Mouse (Mus musculus) adrenal gland, postnatal 36 days (tissue): Measurements from ENCODE around the gene Dapk1. TPM values are rescaled to one million over a fixed set of nuclear protein-coding genes. Genes with fewer than 3 reads are reported as not detected.
"Not testable (repeated sequence)": the region's sequence is repeated elsewhere in the genome, so short reads cannot be mapped to it uniquely, and the experiment has no call there.

ENCODE experiments used
- DNase-seq, 2 experiments: peaks; one replicate each; pipeline ENCODE4 v3.0.0; 2021; ENCODE audit warnings: mixed read lengths in 1 of 2
- long read RNA-seq, 2 experiments: library from polyadenylated mRNA; stranded (forward); transcript quantifications; one replicate each; pipeline ENCODE4 v2.0.0; 2021; ENCODE audit warnings: borderline sequencing depth in 2 of 2
- total RNA-seq, 2 experiments: library from RNA; stranded (reverse); gene quantifications; 2 replicates each; pipeline ENCODE4 v1.2.3; 2021

Dapk1 gene
- total RNA-seq = 10 to 100 TPM; 15.1 to 21.7 TPM
- long read RNA-seq, experiment 1, full-length matches to known transcripts = 3 of 8 reads
- long read RNA-seq, experiment 1, partial matches to known transcripts = 2 of 8 reads
- long read RNA-seq, experiment 1, other reads (novel, unspliced or antisense) = 3 of 8 reads
- long read RNA-seq, experiment 2, full-length matches to known transcripts = 1 of 3 reads
- long read RNA-seq, experiment 2, partial matches to known transcripts = 2 of 3 reads
- long read RNA-seq, experiment 2, other reads (novel, unspliced or antisense) = 0 of 3 reads

DNA sequence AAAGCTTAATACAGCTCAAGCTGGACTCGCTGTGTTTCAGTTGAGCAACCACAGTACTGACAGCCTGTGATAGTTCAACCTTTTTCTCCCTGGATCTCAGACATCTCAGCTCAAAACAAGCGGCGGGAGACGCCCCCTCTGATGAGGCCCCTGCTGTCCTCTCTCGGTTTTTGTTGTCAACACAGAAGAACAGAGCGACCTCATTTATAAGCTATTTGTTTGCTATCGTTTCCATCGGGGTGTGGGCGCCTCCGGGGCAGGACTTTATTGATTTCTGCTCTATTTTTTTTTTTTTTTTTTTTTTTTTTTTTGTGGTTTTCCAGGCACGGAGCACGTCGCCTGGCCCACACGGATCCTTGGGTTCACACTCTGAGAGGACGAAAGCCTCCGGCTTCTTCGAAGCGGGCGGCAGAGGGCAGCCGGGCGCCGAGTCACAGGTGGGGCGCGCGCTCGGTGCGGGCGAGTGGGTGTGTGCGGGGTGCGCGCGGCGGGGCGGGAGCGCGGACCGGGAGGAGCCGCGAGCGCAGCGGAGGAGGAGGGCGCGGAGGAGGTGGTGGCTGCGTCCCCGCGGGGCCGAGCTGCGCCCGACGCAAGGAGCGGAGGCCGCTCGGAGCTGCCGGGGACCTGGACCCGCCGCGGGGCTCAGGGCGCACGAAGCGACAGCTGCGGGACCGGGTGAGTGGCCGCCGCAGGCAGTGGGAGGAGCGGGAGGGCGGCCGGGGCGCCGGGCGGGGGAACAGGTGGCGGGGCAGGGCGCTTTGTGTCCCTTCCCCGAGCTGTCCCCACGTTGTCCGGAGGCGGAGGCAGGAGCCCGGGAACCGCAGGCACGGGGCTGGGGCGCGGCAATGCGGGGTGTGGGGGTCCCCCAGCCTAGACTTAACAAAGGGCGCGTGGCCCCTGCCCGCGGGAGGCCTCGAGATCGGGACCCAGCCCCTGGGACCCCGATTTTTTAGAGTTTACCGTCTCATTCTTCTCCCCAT is at the start of gene Dapk1:
TSS of gene Dapk1 (plus strand) at position 512 of the 980 bp plus-strand sequence.
- peak; percentile 87 to 90 for DNase-seq

- DNase-seq = peak; percentile 52 to 61
Measured at GRCm38 (mm10) chr13:60553326-60553725, 48.4 kb upstream of the Dapk1 start.

GRCm38 (mm10) chr13:60556476-60556875 is 45.3 kb upstream of the Dapk1 start:
- no peak for DNase-seq

GRCm38 (mm10) chr13:60556911-60557310 is 44.8 kb upstream of the Dapk1 start:
- no peak for DNase-seq

- no peak for DNase-seq
Measured at GRCm38 (mm10) chr13:60564303-60564702, 37.4 kb upstream of the Dapk1 start.

GRCm38 (mm10) chr13:60568934-60569548 is 32.7 kb upstream of the Dapk1 start:
- no peak for DNase-seq

GRCm38 (mm10) chr13:60569549-60569941 is 32.2 kb upstream of the Dapk1 start:
- no peak for DNase-seq

DNA sequence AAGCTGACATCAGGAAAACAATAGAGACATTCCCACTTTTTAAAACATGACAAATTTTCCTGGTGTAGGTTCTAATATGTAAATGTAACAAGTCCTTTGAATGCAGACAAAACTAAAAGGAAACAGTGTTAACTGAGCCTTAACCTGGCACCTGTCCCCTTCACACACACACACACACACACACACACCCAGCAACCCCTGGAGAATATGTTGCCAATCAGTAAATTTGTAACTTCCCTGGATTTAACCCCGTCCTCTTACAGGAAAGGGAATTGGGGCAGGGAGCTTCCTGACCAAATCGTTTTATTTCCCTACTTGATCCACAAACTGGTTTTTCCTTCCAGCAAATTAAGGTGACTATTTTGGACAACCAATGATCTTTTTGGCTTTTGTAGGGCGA is 28.2 kb upstream of the Dapk1 start:
- DNase-seq = no peak

GRCm38 (mm10) chr13:60573971-60574370 is 27.8 kb upstream of the Dapk1 start:
- peak; percentile 11 to 26 for DNase-seq

- DNase-seq = no peak
Measured at GRCm38 (mm10) chr13:60578541-60578940, 23.2 kb upstream of the Dapk1 start.

- DNase-seq = no peak
Measured at GRCm38 (mm10) chr13:60594866-60595265, 6.9 kb upstream of the Dapk1 start.

GRCm38 (mm10) chr13:60595519-60595918 is 6.2 kb upstream of the Dapk1 start:
- no peak for DNase-seq

GRCm38 (mm10) chr13:60602416-60603251 is 887 bp downstream of the Dapk1 start:
- peak; percentile 15 to 29 for DNase-seq

DNA sequence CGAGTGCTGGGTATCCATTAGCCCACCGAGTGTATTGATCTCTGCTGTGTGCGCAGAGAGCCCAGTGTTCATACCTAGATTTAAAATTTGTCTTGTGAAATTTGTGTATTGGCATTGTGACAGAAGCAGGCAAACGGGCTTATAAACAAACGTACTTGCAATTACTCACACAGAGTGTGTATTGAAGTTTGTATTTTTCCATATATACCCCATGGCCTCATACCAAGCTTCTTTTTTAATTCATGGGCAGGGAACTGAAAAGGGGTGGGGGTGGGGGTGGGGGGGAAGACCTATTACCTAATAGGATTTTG is 1.5 kb downstream of the Dapk1 start:
- DNase-seq = no peak

GRCm38 (mm10) chr13:60607411-60607810 is 5.7 kb downstream of the Dapk1 start:
- DNase-seq = no peak

DNA sequence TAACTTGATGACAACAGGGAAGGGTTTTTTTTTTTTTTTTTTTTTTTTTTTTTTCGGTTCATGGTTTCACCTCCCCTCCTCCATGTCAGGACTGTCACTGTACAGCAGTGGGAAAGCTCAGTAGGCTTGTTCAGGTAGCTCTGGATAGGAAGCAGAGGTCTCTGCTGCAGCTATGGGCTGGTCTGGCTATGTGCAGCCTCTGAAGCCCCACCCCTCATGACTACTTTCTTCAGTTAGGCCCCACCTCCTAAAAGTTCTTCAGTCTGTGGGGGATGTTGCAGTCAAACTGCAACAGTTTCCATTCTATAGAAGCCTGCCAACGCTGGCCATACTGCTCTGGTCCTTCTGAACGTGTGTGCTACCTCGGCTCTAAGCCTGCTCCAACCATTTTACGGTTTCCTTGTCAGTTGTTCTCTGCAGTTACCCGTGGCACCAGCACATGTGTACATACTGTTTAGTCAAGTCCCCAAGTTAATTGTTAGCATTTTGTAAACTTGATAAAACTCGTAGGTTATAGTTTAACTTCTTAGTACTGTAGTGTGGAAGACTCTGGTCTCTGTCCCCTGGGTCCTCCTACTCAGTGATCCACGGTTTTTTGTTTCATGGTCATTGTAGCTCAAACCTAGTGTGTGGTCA is 6.8 kb downstream of the Dapk1 start:
- no peak for DNase-seq

GRCm38 (mm10) chr13:60609234-60609633 is 7.5 kb downstream of the Dapk1 start:
- DNase-seq = no peak

DNA sequence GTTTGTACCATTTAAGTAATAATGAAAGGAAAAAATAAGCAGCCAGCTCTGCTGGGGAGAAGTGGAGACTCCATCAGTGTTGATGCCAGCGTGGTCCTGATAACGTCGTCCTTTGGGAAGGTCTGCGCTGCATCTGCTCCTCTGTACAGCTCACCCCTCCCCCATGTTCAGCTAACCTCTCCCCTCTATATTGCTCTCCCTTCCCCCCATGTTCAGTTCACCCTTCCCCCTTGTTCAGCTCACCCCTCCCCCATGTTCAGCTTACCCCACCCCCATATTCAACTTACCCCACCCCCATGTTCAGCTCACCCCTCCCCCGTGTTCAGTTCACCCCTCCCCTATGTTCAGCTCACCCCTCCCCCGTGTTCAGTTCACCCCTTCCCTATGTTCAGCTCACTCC is 8.8 kb downstream of the Dapk1 start:
- DNase-seq = no peak

GRCm38 (mm10) chr13:60610971-60611370 is 9.2 kb downstream of the Dapk1 start:
- not testable (repeated sequence) for DNase-seq

DNA sequence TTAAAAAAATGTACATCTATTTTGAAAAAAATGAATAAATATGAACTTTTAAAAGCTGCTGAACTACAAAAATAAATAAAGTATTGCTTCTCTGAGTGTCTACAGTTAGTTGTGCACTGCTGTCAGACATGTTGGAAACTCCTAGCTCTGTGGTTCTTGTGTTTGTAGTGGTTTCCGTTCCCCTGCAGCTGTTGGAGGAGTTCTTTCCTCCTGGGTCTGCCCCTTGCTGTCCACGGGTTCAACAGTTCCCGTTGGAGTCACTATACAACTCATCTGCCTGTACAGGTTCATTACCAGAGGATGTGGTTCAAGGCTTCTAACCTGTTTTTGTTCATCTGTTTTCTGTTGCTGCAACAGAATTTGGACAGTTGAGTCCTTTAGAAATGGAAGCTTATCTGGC is 10.4 kb downstream of the Dapk1 start:
- no peak for DNase-seq

- DNase-seq = no peak
Measured at GRCm38 (mm10) chr13:60614154-60614553, 12.4 kb downstream of the Dapk1 start.
